In genomic region chrX:37109526-37110192, GRCm38 (mm10) we compare ENCODE assay signal across 8 mouse cellular contexts. TPM values are rescaled to one million over a fixed set of nuclear protein-coding genes. Genes with fewer than 3 reads are reported as not detected.
DNase-seq lines count a peak whose midpoint lies in the region; ATAC-seq lines count a peak whose summit lies in the region.

No protein-coding gene starts in this region.

- H3K4me3 ChIP-seq in neural tube, embryonic 11.5 days (ENCODE audit: low read depth, low read length): peak overlapping the region; percentile 48
- H3K4me3 ChIP-seq in limb, embryonic 10.5 days: peak overlapping the region; percentile 59
- peak overlapping the region; percentile 57 for H3K4me3 ChIP-seq in neural tube, embryonic 15.5 days (replicated peaks)

- WGBS in neural tube, embryonic 11.5 days: 17% methylated on average over 27 of the region's 27 CpGs
- WGBS in limb, embryonic 10.5 days: 6% methylated on average over 27 of the region's 27 CpGs
- 13% methylated on average over 27 of the region's 27 CpGs for WGBS in neural tube, embryonic 15.5 days

- H3K36me3 ChIP-seq in neural tube, embryonic 11.5 days (ENCODE audit: control insufficient read depth, insufficient read depth, low read length): peaks cover 2% of the 10 kb centered on the region; the same call in 1 of the 2 replicates
- peaks cover 16% of the 10 kb centered on the region; the same call in 1 of the 2 replicates for H3K36me3 ChIP-seq in limb, embryonic 10.5 days
- H3K36me3 ChIP-seq in neural tube, embryonic 15.5 days: no peaks in the 10 kb centered on the region

- H3K9ac ChIP-seq in neural tube, embryonic 11.5 days (ENCODE audit: low read length): peak overlapping the region; percentile 58
- peak overlapping the region; percentile 60 for H3K9ac ChIP-seq in neural tube, embryonic 15.5 days (replicated peaks)

- peak overlapping the region; percentile 75 for H3K27ac ChIP-seq in neural tube, embryonic 11.5 days (ENCODE audit: low read depth, low read length)
- H3K27ac ChIP-seq in limb, embryonic 10.5 days: peak overlapping the region; percentile 83
- peak overlapping the region; percentile 89 for H3K27ac ChIP-seq in neural tube, embryonic 15.5 days (replicated peaks)

- no peaks in the 10 kb centered on the region for H3K9me3 ChIP-seq in neural tube, embryonic 11.5 days (ENCODE audit: control insufficient read depth, low read length)
- no peaks in the 10 kb centered on the region for H3K9me3 ChIP-seq in limb, embryonic 10.5 days (replicated peaks)
- no peaks in the 10 kb centered on the region for H3K9me3 ChIP-seq in neural tube, embryonic 15.5 days (replicated peaks)

- H3K4me1 ChIP-seq in neural tube, embryonic 11.5 days (ENCODE audit: control insufficient read depth, insufficient read depth, low read length): no peaks in the 10 kb centered on the region
- H3K4me1 ChIP-seq in limb, embryonic 10.5 days: no peaks in the 10 kb centered on the region
- no peaks in the 10 kb centered on the region for H3K4me1 ChIP-seq in neural tube, embryonic 15.5 days

- peak; percentile 40 for DNase-seq in adrenal gland, postnatal 25 days
- DNase-seq in adrenal gland, postnatal 4 days (ENCODE audit: low spot score in 2 of 2): no peak
- DNase-seq in neural tube, embryonic 11.5 days (ENCODE audit: low spot score): no peak
- no peak for DNase-seq in neural tube, embryonic 10.5 days (ENCODE audit: extremely low spot score, low spot score)
- no peak for DNase-seq in limb, embryonic 10.5 days (ENCODE audit: low spot score)
- no peak for DNase-seq in thymus, postnatal 14 days
- DNase-seq in frontal cortex, postnatal 36 days (ENCODE audit: low spot score in 2 of 2): no peak

- ATAC-seq in neural tube, embryonic 11.5 days (ENCODE audit: insufficient read depth, low FRiP score, low TSS enrichment): peak; percentile 82
- peak; percentile 84 for ATAC-seq in neural tube, embryonic 15.5 days (ENCODE audit: low FRiP score)

- peak overlapping the region; percentile 46 for H3K4me2 ChIP-seq in neural tube, embryonic 11.5 days (ENCODE audit: low read depth)
- peak overlapping the region; percentile 60 for H3K4me2 ChIP-seq in neural tube, embryonic 15.5 days

- H3K27me3 ChIP-seq in neural tube, embryonic 11.5 days (ENCODE audit: control insufficient read depth, insufficient read depth, low read length): no peaks in the 10 kb centered on the region
- no peaks in the 10 kb centered on the region for H3K27me3 ChIP-seq in limb, embryonic 10.5 days (ENCODE audit: low read depth, poor library complexity, severe bottlenecking)
- no peaks in the 10 kb centered on the region for H3K27me3 ChIP-seq in neural tube, embryonic 15.5 days (replicated peaks)

RNA-seq across cellular contexts. Expression of gene Upf3b, which starts 0.5 kb away (rescaled TPM):
- total RNA-seq in adrenal gland, postnatal 25 days (2021): 18.1 and 21.2 TPM in 2 replicates
- total RNA-seq in adrenal gland, postnatal 4 days (2021): 10 to 100 TPM; 26.9 to 27.7 TPM
- 15.1 and 18.8 TPM in 2 replicates for polyA plus RNA-seq in neural tube, embryonic 11.5 days (2014; fragmentation: Nextera tagmentation; extraction: Ambion mirVana)
- 14.0 and 18.4 TPM in 2 replicates for polyA plus RNA-seq in limb, embryonic 10.5 days (2016; fragmentation: Nextera tagmentation; extraction: Ambion mirVana)
- polyA plus RNA-seq in neural tube, embryonic 15.5 days (2015; fragmentation: Nextera tagmentation; extraction: Ambion mirVana): 29.4 and 31.9 TPM in 2 replicates

RNA-seq across cellular contexts. Expression of gene Nkap, which starts 16.9 kb away (rescaled TPM):
- 17.5 and 19.4 TPM in 2 replicates for total RNA-seq in adrenal gland, postnatal 25 days (2021)
- total RNA-seq in adrenal gland, postnatal 4 days (2021): 10 to 100 TPM; 20.7 to 21.0 TPM
- polyA plus RNA-seq in neural tube, embryonic 11.5 days (2014; fragmentation: Nextera tagmentation; extraction: Ambion mirVana): 21.5 and 22.8 TPM in 2 replicates
- 16.8 and 20.2 TPM in 2 replicates for polyA plus RNA-seq in limb, embryonic 10.5 days (2016; fragmentation: Nextera tagmentation; extraction: Ambion mirVana)
- 22.1 and 22.2 TPM in 2 replicates for polyA plus RNA-seq in neural tube, embryonic 15.5 days (2015; fragmentation: Nextera tagmentation; extraction: Ambion mirVana)

RNA-seq across cellular contexts. Expression of gene Rpl39, which starts 24.5 kb away (rescaled TPM):
- 532 and 613 TPM in 2 replicates for total RNA-seq in adrenal gland, postnatal 25 days (2021)
- 100 to 1,000 TPM; 876 to 893 TPM for total RNA-seq in adrenal gland, postnatal 4 days (2021)
- polyA plus RNA-seq in neural tube, embryonic 11.5 days (2014; fragmentation: Nextera tagmentation; extraction: Ambion mirVana): 444 and 447 TPM in 2 replicates
- 429 and 521 TPM in 2 replicates for polyA plus RNA-seq in limb, embryonic 10.5 days (2016; fragmentation: Nextera tagmentation; extraction: Ambion mirVana)
- polyA plus RNA-seq in neural tube, embryonic 15.5 days (2015; fragmentation: Nextera tagmentation; extraction: Ambion mirVana): 318 and 331 TPM in 2 replicates

RNA-seq across cellular contexts. Expression of gene Akap14, which starts 59.0 kb away (rescaled TPM):
- not detected in 2 replicates for total RNA-seq in adrenal gland, postnatal 25 days (2021)
- not detected for total RNA-seq in adrenal gland, postnatal 4 days (2021)
- 0.22 and 0.29 TPM in 2 replicates for polyA plus RNA-seq in neural tube, embryonic 11.5 days (2014; fragmentation: Nextera tagmentation; extraction: Ambion mirVana)
- polyA plus RNA-seq in limb, embryonic 10.5 days (2016; fragmentation: Nextera tagmentation; extraction: Ambion mirVana): not detected in 2 replicates
- polyA plus RNA-seq in neural tube, embryonic 15.5 days (2015; fragmentation: Nextera tagmentation; extraction: Ambion mirVana): 0.14 and 0.29 TPM in 2 replicates
